Mouse (Mus musculus) MEL (cell line): ENCODE data around the gene A930002H24Rik.

Source experiments
- CTCF ChIP-seq, 3 experiments: IDR thresholded peaks in 2 of 3; conservative IDR thresholded peaks in 1 of 3; 2 replicates each; pipeline ENCODE4 v1.5.1; 2011 to 2012; ENCODE audit warnings: low read length in 3 of 3, low read depth in 2 of 3, mild to moderate bottlenecking in 2 of 3, improper control_type of control experiment in 1 of 3, inconsistent platforms in 1 of 3, mixed read lengths in 1 of 3, moderate library complexity in 1 of 3; ENCODE audit not compliant: control insufficient read depth in 1 of 3, insufficient read depth in 1 of 3, poor library complexity in 1 of 3, severe bottlenecking in 1 of 3
- EP300 ChIP-seq, 2 experiments: IDR thresholded peaks; 2 replicates each; pipeline ENCODE4 v1.6.1; 2011; ENCODE audit warnings: improper control_type of control experiment in 2 of 2, low read length in 2 of 2, low read depth in 1 of 2, mild to moderate bottlenecking in 1 of 2
- JUND ChIP-seq: IDR thresholded peaks from 2 replicates; pipeline ENCODE4 v1.6.1; 2011; ENCODE audit warnings: low read depth, mild to moderate bottlenecking, improper control_type of control experiment, low read length
- MXI1 ChIP-seq: IDR thresholded peaks from 2 replicates; pipeline ENCODE4 v1.6.1; 2011; ENCODE audit warnings: mild to moderate bottlenecking, low read depth, low read length, improper control_type of control experiment
- MYB ChIP-seq: IDR thresholded peaks from 2 replicates; pipeline ENCODE4 v1.6.1; 2011; ENCODE audit warnings: mild to moderate bottlenecking, low read depth, low read length, improper control_type of control experiment
- MYC ChIP-seq: IDR thresholded peaks from 2 replicates; pipeline ENCODE4 v1.6.1; 2011; ENCODE audit warnings: low read depth, mild to moderate bottlenecking, low read length, improper control_type of control experiment, moderate library complexity
- POLR2A ChIP-seq, 2 experiments: IDR thresholded peaks; 2 replicates each; pipeline ENCODE4 v1.6.1; 2011 to 2012; ENCODE audit warnings: low read length in 2 of 2, mild to moderate bottlenecking in 2 of 2, control low read depth in 1 of 2, improper control_type of control experiment in 1 of 2, low read depth in 1 of 2, moderate library complexity in 1 of 2; ENCODE audit not compliant: control insufficient read depth in 1 of 2, insufficient read depth in 1 of 2, poor library complexity in 1 of 2
- SIN3A ChIP-seq: IDR thresholded peaks from 2 replicates; pipeline ENCODE4 v1.6.1; 2012; ENCODE audit warnings: low read length, improper control_type of control experiment, inconsistent platforms
- USF1 ChIP-seq: IDR thresholded peaks from 2 replicates; pipeline ENCODE4 v1.6.1; 2014; ENCODE audit warnings: low read depth, mild to moderate bottlenecking, inconsistent platforms, low read length, improper control_type of control experiment, moderate library complexity

GRCm38 (mm10) chr17:63836641-63837040 lies 26.9 kb downstream of the A930002H24Rik start:
- no peak for TF ChIP-seq POLR2A (IDR thresholded peaks at IDR 0.05; ENCODE audit: control insufficient read depth in 1 of 2, insufficient read depth in 1 of 2, low read depth in 1 of 2, low read length in 2 of 2, poor library complexity in 1 of 2)
- no peak for TF ChIP-seq MYC
- no peak for TF ChIP-seq CTCF (IDR thresholded peaks at IDR 0.05 in 2 of 3, conservative IDR thresholded peaks at IDR 0.05 in 1 of 3; ENCODE audit: control insufficient read depth in 1 of 3, insufficient read depth in 1 of 3, low read depth in 2 of 3, low read length in 3 of 3, poor library complexity in 1 of 3, severe bottlenecking in 1 of 3)
- no peak for TF ChIP-seq MXI1
- no peak for TF ChIP-seq EP300 (IDR thresholded peaks at IDR 0.05; ENCODE audit: low read depth in 1 of 2, low read length in 2 of 2)
- no peak for TF ChIP-seq JUND
- no peak for TF ChIP-seq SIN3A
- no peak for TF ChIP-seq USF1
- TF ChIP-seq MYB, result no peak
